ENCODE assay signal across 24 mouse cellular contexts in genomic region chr12:119318799-119319198, GRCm38 (mm10). TPM values are rescaled to one million over a fixed set of nuclear protein-coding genes. Genes with fewer than 3 reads are reported as not detected.
DNase-seq lines count a peak whose midpoint lies in the region; ATAC-seq and TF ChIP-seq lines count a peak whose summit lies in the region.
"Had no signal": no experiment of that assay in that cellular context is flagged by ENCODE, and none has a peak within 500 bp of the region (broad histone marks: within the 10 kb centered on the region; RNA-seq: fewer than 3 reads in every experiment).

No protein-coding gene starts in this region.

- no peak overlapping the region for H3K4me3 ChIP-seq in embryonic facial prominence, embryonic 11.5 days (ENCODE audit: low read depth, low read length)
- H3K4me3 ChIP-seq in embryonic facial prominence, embryonic 10.5 days, result no peak overlapping the region
- H3K4me3 ChIP-seq in lung, postnatal 0 days (ENCODE audit: low read depth, low read length), result no peak overlapping the region
- H3K4me3 ChIP-seq in thymus, adult 2 months (ENCODE audit: control insufficient read depth, insufficient read depth, low read length), result no peak overlapping the region
- H3K4me3 ChIP-seq: hindbrain, embryonic 10.5 days; limb, embryonic 15.5 days; midbrain, embryonic 12.5 days; neural tube, embryonic 15.5 days had no signal

- H3K9ac ChIP-seq in embryonic facial prominence, embryonic 11.5 days (replicated peaks; ENCODE audit: low read length), result no peak overlapping the region
- H3K9ac ChIP-seq in lung, postnatal 0 days (replicated peaks; ENCODE audit: low read depth), result no peak overlapping the region
- H3K9ac ChIP-seq: forebrain, postnatal 0 days; limb, embryonic 15.5 days; liver, embryonic 14.5 days; midbrain, embryonic 12.5 days; neural tube, embryonic 15.5 days had no signal

- TF ChIP-seq POLR2A in thymus, adult 2 months (IDR thresholded peaks at IDR 0.05; ENCODE audit: control insufficient read depth, extremely low read depth, insufficient read depth, low read length, poor library complexity), result no peak

- no peak overlapping the region for H3K27ac ChIP-seq in embryonic facial prominence, embryonic 11.5 days (replicated peaks; ENCODE audit: low read depth, low read length)
- no peak overlapping the region for H3K27ac ChIP-seq in embryonic facial prominence, embryonic 10.5 days (replicated peaks)
- H3K27ac ChIP-seq in lung, postnatal 0 days (ENCODE audit: low read length), result no peak overlapping the region
- H3K27ac ChIP-seq in thymus, adult 2 months (ENCODE audit: control insufficient read depth, insufficient read depth, low read length), result no peak overlapping the region
- H3K27ac ChIP-seq: hindbrain, embryonic 10.5 days; hindbrain, postnatal 0 days; limb, embryonic 15.5 days; liver, embryonic 14.5 days; midbrain, embryonic 12.5 days; neural tube, embryonic 15.5 days had no signal

- no peak for TF ChIP-seq CTCF in lung, postnatal 0 days (IDR thresholded peaks at IDR 0.05)
- no peak for TF ChIP-seq CTCF in thymus, adult 2 months (IDR thresholded peaks at IDR 0.05; ENCODE audit: borderline replicate concordance, control insufficient read depth, extremely low read depth, insufficient read depth, low read length, poor library complexity)

- H3K4me2 ChIP-seq in embryonic facial prominence, embryonic 11.5 days (ENCODE audit: low read depth, low read length), result no peak overlapping the region
- H3K4me2 ChIP-seq in lung, postnatal 0 days (replicated peaks; ENCODE audit: low read depth, low read length), result no peak overlapping the region
- H3K4me2 ChIP-seq: limb, embryonic 15.5 days; midbrain, embryonic 12.5 days; neural tube, embryonic 15.5 days had no signal

- TF ChIP-seq EP300 in lung, postnatal 0 days (IDR thresholded peaks at IDR 0.05), result no peak

- peak; percentile 69 for DNase-seq in embryonic facial prominence, embryonic 11.5 days (ENCODE audit: low spot score)
- DNase-seq in embryonic facial prominence, embryonic 10.5 days (ENCODE audit: low spot score), result no peak
- DNase-seq in lung, postnatal 0 days (ENCODE audit: low spot score), result peak; percentile 8
- DNase-seq in lung, postnatal 36 days, result no peak
- DNase-seq in NIH3T3 (ENCODE audit: low read depth), result peak; percentile 73
- peak; percentile 18 for DNase-seq in forelimb bud, embryonic 11.5 days (ENCODE audit: low read depth, low spot score)
- no peak for DNase-seq in thymus, adult 2 months
- DNase-seq in ovary, postnatal 10 days (ENCODE audit: low spot score), result no peak
- DNase-seq: adrenal gland, postnatal 25 days; B cell, adult 2 months; cerebellum, adult 8-10 months; cerebellum, postnatal 36 days; forebrain, postnatal 0 days; kidney, postnatal 25 days; lung, postnatal 10 days; right cerebral cortex, postnatal 25 days; thymus, adult 18-20 months had no signal

- no peaks in the 10 kb centered on the region for H3K36me3 ChIP-seq in embryonic facial prominence, embryonic 11.5 days (replicated peaks; ENCODE audit: control insufficient read depth, insufficient read depth, low read depth, low read length)
- H3K36me3 ChIP-seq in embryonic facial prominence, embryonic 10.5 days (replicated peaks), result no peaks in the 10 kb centered on the region
- H3K36me3 ChIP-seq in lung, postnatal 0 days (ENCODE audit: insufficient read depth, low read length), result no peaks in the 10 kb centered on the region
- H3K36me3 ChIP-seq in thymus, adult 2 months (ENCODE audit: control insufficient read depth, insufficient read depth, low read length), result no peaks in the 10 kb centered on the region
- H3K36me3 ChIP-seq: hindbrain, embryonic 10.5 days; limb, embryonic 15.5 days; midbrain, embryonic 12.5 days; neural tube, embryonic 15.5 days had no signal

- ATAC-seq in embryonic facial prominence, embryonic 11.5 days (replicated peaks; ENCODE audit: insufficient number of reproducible peaks, low FRiP score, low TSS enrichment, low read depth), result peak; percentile 78; the same call in 1 of the 2 replicates
- ATAC-seq in lung, postnatal 0 days, result no peak
- ATAC-seq: forebrain, postnatal 0 days; hindbrain, postnatal 0 days; intestine, postnatal 0 days had no signal

- 24% methylated on average over 1 of the region's 1 CpGs for WGBS in embryonic facial prominence, embryonic 11.5 days
- 40% methylated on average over 1 of the region's 1 CpGs for WGBS in embryonic facial prominence, embryonic 10.5 days
- 35% methylated on average over 1 of the region's 1 CpGs for WGBS in lung, postnatal 0 days
- 95% methylated on average over 1 of the region's 1 CpGs for WGBS in thymus, adult 2 months

- H3K27me3 ChIP-seq in embryonic facial prominence, embryonic 11.5 days (ENCODE audit: control insufficient read depth, insufficient read depth, low read length), result no peaks in the 10 kb centered on the region
- H3K27me3 ChIP-seq in embryonic facial prominence, embryonic 10.5 days (replicated peaks; ENCODE audit: low read depth, poor library complexity, severe bottlenecking), result no peaks in the 10 kb centered on the region
- H3K27me3 ChIP-seq in lung, postnatal 0 days (replicated peaks; ENCODE audit: insufficient read depth, low read length), result no peaks in the 10 kb centered on the region
- H3K27me3 ChIP-seq in thymus, adult 2 months (ENCODE audit: control insufficient read depth, insufficient read depth, low read length), result no peaks in the 10 kb centered on the region
- H3K27me3 ChIP-seq: limb, embryonic 15.5 days; midbrain, embryonic 12.5 days; neural tube, embryonic 15.5 days had no signal

- H3K9me3 ChIP-seq in embryonic facial prominence, embryonic 11.5 days (replicated peaks; ENCODE audit: control insufficient read depth, low read length), result no peaks in the 10 kb centered on the region
- H3K9me3 ChIP-seq in embryonic facial prominence, embryonic 10.5 days, result no peaks in the 10 kb centered on the region
- H3K9me3 ChIP-seq in lung, postnatal 0 days (ENCODE audit: low read length), result no peaks in the 10 kb centered on the region
- H3K9me3 ChIP-seq: hindbrain, embryonic 10.5 days; limb, embryonic 15.5 days; midbrain, embryonic 12.5 days; neural tube, embryonic 15.5 days had no signal

- no peaks in the 10 kb centered on the region for H3K4me1 ChIP-seq in embryonic facial prominence, embryonic 11.5 days (ENCODE audit: control insufficient read depth, insufficient read depth, low read length)
- no peaks in the 10 kb centered on the region for H3K4me1 ChIP-seq in embryonic facial prominence, embryonic 10.5 days
- H3K4me1 ChIP-seq in lung, postnatal 0 days (ENCODE audit: insufficient read depth, low read depth, low read length), result no peaks in the 10 kb centered on the region
- H3K4me1 ChIP-seq in thymus, adult 2 months (replicated peaks; ENCODE audit: control insufficient read depth, insufficient read depth, low read length), result no peaks in the 10 kb centered on the region
- H3K4me1 ChIP-seq: hindbrain, embryonic 10.5 days; limb, embryonic 15.5 days; midbrain, embryonic 12.5 days; neural tube, embryonic 15.5 days had no signal

RNA-seq across cellular contexts. Expression of gene Macc1, which starts 4.7 kb away (rescaled TPM):
- polyA plus RNA-seq in embryonic facial prominence, embryonic 11.5 days (2014; fragmentation: Nextera tagmentation; extraction: Ambion mirVana), result 0.81 and 1.1 TPM in 2 replicates
- polyA plus RNA-seq in embryonic facial prominence, embryonic 10.5 days (2016; fragmentation: Nextera tagmentation; extraction: Ambion mirVana), result 0.75 and 0.77 TPM in 2 replicates
- 1.0 and 1.6 TPM in 2 replicates for polyA plus RNA-seq in lung, postnatal 0 days (2015; fragmentation: Nextera tagmentation; extraction: Ambion mirVana)
- polyA plus RNA-seq in thymus, adult 2 months (2012; rRNA removed), result 0.05 and 0.09 TPM in 2 replicates
- polyA plus RNA-seq: forebrain, postnatal 0 days had no signal

Comparison
In these comparisons a context has a peak if more than half of its experiments do, and no peak if none do; other contexts are left out.
1. DNase-seq: peak in embryonic facial prominence, embryonic 11.5 days (single experiment), lung, postnatal 0 days (single experiment), NIH3T3 (single experiment) and forelimb bud, embryonic 11.5 days (single experiment); none in embryonic facial prominence, embryonic 10.5 days (single experiment), lung, postnatal 36 days (single experiment), thymus, adult 2 months (single experiment) and ovary, postnatal 10 days (single experiment).